Mouse (Mus musculus) bone marrow macrophage, adult 2 months (primary cell): ENCODE results near the gene Krt13.

Source experiments
- CTCF ChIP-seq: IDR thresholded peaks from 2 replicates; pipeline ENCODE4 v1.5.1; 2012; ENCODE audit warnings: low read depth, mild to moderate bottlenecking, low read length, moderate library complexity
- POLR2A ChIP-seq: IDR thresholded peaks from 2 replicates; pipeline ENCODE4 v1.6.1; 2012; ENCODE audit warnings: mild to moderate bottlenecking, low read depth, low read length, borderline replicate concordance

- no peak for TF ChIP-seq CTCF
- TF ChIP-seq POLR2A = no peak
These were observed 17.4 kb upstream of the Krt13 start for GRCm38 (mm10) chr11:100138809-100139208.
